Mouse (Mus musculus): ENCODE measurements at regions not wholly inside any gene's neighbourhood (a gene's known extent, or its start where the extent isn't known, plus 50 kb on each side); places are given as distances from the start of the nearest gene placed in this dataset.

GRCm38 (mm10) chr2:93112320-93112719, 66.4 kb upstream of the Prdm11 start:
- H3K4me1 ChIP-seq (ENCODE audit: control insufficient read depth in 2 of 2, insufficient read depth in 2 of 2, low read length in 2 of 2, poor library complexity in 1 of 2) = peaks cover 0 to 9% of the 10 kb centered on the region in 2 experiments; a peak in 2 of 4 replicates
- no peak overlapping the region for H3K27ac ChIP-seq (ENCODE audit: insufficient read depth, low read depth, low read length, poor library complexity, severe bottlenecking)
- in situ Hi-C loops (cut with MboI; ENCODE audit: low sequenced_read_pairs in 2 of 2, unreplicated experiment in 2 of 2) = no loop called here
- H3K9me3 ChIP-seq (ENCODE audit: control insufficient read depth, insufficient read depth, low read depth, low read length) = no peaks in the 10 kb centered on the region
- no peak overlapping the region for H3K9ac ChIP-seq (ENCODE audit: insufficient read depth, low read depth, low read length, poor library complexity, severe bottlenecking)
- no peak overlapping the region for H3K4me3 ChIP-seq (ENCODE audit: insufficient read depth in 1 of 2, low read depth in 1 of 2, low read length in 2 of 2, poor library complexity in 1 of 2, severe bottlenecking in 1 of 2)
- DNase-seq (ENCODE audit: low read depth, low spot score) = no peak
- TF ChIP-seq CHD2 (IDR thresholded peaks at IDR 0.05; ENCODE audit: low read depth, low read length) = no peak
- no peak for TF ChIP-seq ZC3H11A (IDR thresholded peaks at IDR 0.05; ENCODE audit: borderline replicate concordance, low read depth, low read length)
- TF ChIP-seq HCFC1 (IDR thresholded peaks at IDR 0.05; ENCODE audit: borderline replicate concordance, insufficient read depth, low read length) = no peak
- TF ChIP-seq ZNF384 (IDR thresholded peaks at IDR 0.05; ENCODE audit: low read depth, low read length) = no peak
- no peak for TF ChIP-seq MAFK (IDR thresholded peaks at IDR 0.05; ENCODE audit: insufficient read depth, low read depth, low read length)
- no peaks in the 10 kb centered on the region for H3K36me3 ChIP-seq (ENCODE audit: control insufficient read depth, insufficient read depth, low read length, poor library complexity, severe bottlenecking)

DNA sequence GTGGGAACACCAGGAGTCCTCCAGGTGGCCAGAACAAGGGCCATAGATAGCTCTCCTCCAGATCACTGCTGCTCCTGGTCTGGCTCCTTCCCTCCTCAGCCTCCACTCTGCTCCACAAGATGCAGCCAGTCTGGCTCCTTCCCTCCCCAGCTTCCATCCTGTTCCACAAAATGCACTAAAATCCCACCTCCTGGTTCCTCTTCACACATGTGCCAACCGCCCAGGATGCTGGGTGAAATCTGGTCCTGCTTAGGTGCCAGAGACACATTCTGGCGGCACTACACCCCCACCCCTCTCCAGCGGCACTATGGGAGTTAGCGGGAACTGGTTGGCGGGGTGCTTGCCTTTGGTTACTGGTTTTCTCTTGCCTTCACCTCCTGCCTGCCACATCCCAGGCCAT, 64.9 kb upstream of the Prdm11 start:
- DNase-seq (ENCODE audit: low read depth, low spot score) = no peak
- H3K4me3 ChIP-seq (ENCODE audit: insufficient read depth in 1 of 2, low read depth in 1 of 2, low read length in 2 of 2, poor library complexity in 1 of 2, severe bottlenecking in 1 of 2) = peak overlapping the region; percentile 48 to 59; a peak in 3 of 4 replicates

GRCm38 (mm10) chr2:93106581-93106980, 60.6 kb upstream of the Prdm11 start:
- in situ Hi-C loops (cut with MboI; ENCODE audit: low sequenced_read_pairs in 2 of 2, unreplicated experiment in 2 of 2) = no loop called here
- no peak for TF ChIP-seq HCFC1 (IDR thresholded peaks at IDR 0.05; ENCODE audit: borderline replicate concordance, insufficient read depth, low read length)
- no peak for TF ChIP-seq ZC3H11A (IDR thresholded peaks at IDR 0.05; ENCODE audit: borderline replicate concordance, low read depth, low read length)
- no peak for TF ChIP-seq CHD2 (IDR thresholded peaks at IDR 0.05; ENCODE audit: low read depth, low read length)
- TF ChIP-seq ZNF384 (IDR thresholded peaks at IDR 0.05; ENCODE audit: low read depth, low read length) = no peak
- no peak for TF ChIP-seq MAFK (IDR thresholded peaks at IDR 0.05; ENCODE audit: insufficient read depth, low read depth, low read length)
- Histone ChIP-seq H3K36me3 (ENCODE audit: control insufficient read depth, insufficient read depth, low read length, poor library complexity, severe bottlenecking) (no peaks in the 10 kb centered on the region), H3K4me3 (ENCODE audit: insufficient read depth in 1 of 2, low read depth in 1 of 2, low read length in 2 of 2, poor library complexity in 1 of 2, severe bottlenecking in 1 of 2) (no peak overlapping the region), H3K27ac (ENCODE audit: insufficient read depth, low read depth, low read length, poor library complexity, severe bottlenecking) (no peak overlapping the region), H3K4me1 (ENCODE audit: control insufficient read depth in 2 of 2, insufficient read depth in 2 of 2, low read length in 2 of 2, poor library complexity in 1 of 2) (no peaks in the 10 kb centered on the region), H3K9ac (ENCODE audit: insufficient read depth, low read depth, low read length, poor library complexity, severe bottlenecking) (no peak overlapping the region), H3K9me3 (ENCODE audit: control insufficient read depth, insufficient read depth, low read depth, low read length) (no peaks in the 10 kb centered on the region)
- no peak for DNase-seq (ENCODE audit: low read depth, low spot score)

More for the DNA sequence above, 64.9 kb upstream of the Prdm11 start:
- Histone ChIP-seq H3K9me3 (ENCODE audit: control insufficient read depth, insufficient read depth, low read depth, low read length) (no peaks in the 10 kb centered on the region), H3K9ac (ENCODE audit: insufficient read depth, low read depth, low read length, poor library complexity, severe bottlenecking) (peak overlapping the region; percentile 50; the same call in 1 of the 2 replicates), H3K36me3 (ENCODE audit: control insufficient read depth, insufficient read depth, low read length, poor library complexity, severe bottlenecking) (no peaks in the 10 kb centered on the region), H3K27ac (ENCODE audit: insufficient read depth, low read depth, low read length, poor library complexity, severe bottlenecking) (no peak overlapping the region), H3K4me1 (ENCODE audit: control insufficient read depth in 2 of 2, insufficient read depth in 2 of 2, low read length in 2 of 2, poor library complexity in 1 of 2) (peaks cover 0 to 9% of the 10 kb centered on the region in 2 experiments; a peak in 2 of 4 replicates)
- TF ChIP-seq MAFK (IDR thresholded peaks at IDR 0.05; ENCODE audit: insufficient read depth, low read depth, low read length) = no peak
- TF ChIP-seq ZC3H11A (IDR thresholded peaks at IDR 0.05; ENCODE audit: borderline replicate concordance, low read depth, low read length) = no peak
- no peak for TF ChIP-seq HCFC1 (IDR thresholded peaks at IDR 0.05; ENCODE audit: borderline replicate concordance, insufficient read depth, low read length)
- TF ChIP-seq ZNF384 (IDR thresholded peaks at IDR 0.05; ENCODE audit: low read depth, low read length) = no peak
- no peak for TF ChIP-seq CHD2 (IDR thresholded peaks at IDR 0.05; ENCODE audit: low read depth, low read length)
- in situ Hi-C loops (cut with MboI; ENCODE audit: low sequenced_read_pairs in 2 of 2, unreplicated experiment in 2 of 2) = no loop called here

GRCm38 (mm10) chr2:93101991-93102390, 56.0 kb upstream of the Prdm11 start:
- no peak overlapping the region for H3K9ac ChIP-seq (ENCODE audit: insufficient read depth, low read depth, low read length, poor library complexity, severe bottlenecking)
- H3K4me1 ChIP-seq (ENCODE audit: control insufficient read depth in 2 of 2, insufficient read depth in 2 of 2, low read length in 2 of 2, poor library complexity in 1 of 2) = no peaks in the 10 kb centered on the region
- no peaks in the 10 kb centered on the region for H3K36me3 ChIP-seq (ENCODE audit: control insufficient read depth, insufficient read depth, low read length, poor library complexity, severe bottlenecking)
- TF ChIP-seq ZNF384 (IDR thresholded peaks at IDR 0.05; ENCODE audit: low read depth, low read length) (no peak), ZC3H11A (IDR thresholded peaks at IDR 0.05; ENCODE audit: borderline replicate concordance, low read depth, low read length) (no peak), MAFK (IDR thresholded peaks at IDR 0.05; ENCODE audit: insufficient read depth, low read depth, low read length) (no peak), CHD2 (IDR thresholded peaks at IDR 0.05; ENCODE audit: low read depth, low read length) (no peak)
- no peak overlapping the region for H3K27ac ChIP-seq (ENCODE audit: insufficient read depth, low read depth, low read length, poor library complexity, severe bottlenecking)
- in situ Hi-C loops (cut with MboI; ENCODE audit: low sequenced_read_pairs in 2 of 2, unreplicated experiment in 2 of 2) = no loop called here
- no peak for DNase-seq (ENCODE audit: low read depth, low spot score)
- H3K9me3 ChIP-seq (ENCODE audit: control insufficient read depth, insufficient read depth, low read depth, low read length) = no peaks in the 10 kb centered on the region
- no peak overlapping the region for H3K4me3 ChIP-seq (ENCODE audit: insufficient read depth in 1 of 2, low read depth in 1 of 2, low read length in 2 of 2, poor library complexity in 1 of 2, severe bottlenecking in 1 of 2)

GRCm38 (mm10) chr2:93099780-93100179, 53.8 kb upstream of the Prdm11 start:
- Histone ChIP-seq H3K9me3 (ENCODE audit: control insufficient read depth, insufficient read depth, low read depth, low read length) (no peaks in the 10 kb centered on the region), H3K27ac (ENCODE audit: insufficient read depth, low read depth, low read length, poor library complexity, severe bottlenecking) (no peak overlapping the region), H3K9ac (ENCODE audit: insufficient read depth, low read depth, low read length, poor library complexity, severe bottlenecking) (no peak overlapping the region), H3K4me3 (ENCODE audit: insufficient read depth in 1 of 2, low read depth in 1 of 2, low read length in 2 of 2, poor library complexity in 1 of 2, severe bottlenecking in 1 of 2) (no peak overlapping the region), H3K4me1 (ENCODE audit: control insufficient read depth in 2 of 2, insufficient read depth in 2 of 2, low read length in 2 of 2, poor library complexity in 1 of 2) (no peaks in the 10 kb centered on the region), H3K36me3 (ENCODE audit: control insufficient read depth, insufficient read depth, low read length, poor library complexity, severe bottlenecking) (no peaks in the 10 kb centered on the region)
- in situ Hi-C loops (cut with MboI; ENCODE audit: low sequenced_read_pairs in 2 of 2, unreplicated experiment in 2 of 2) = no loop called here
- TF ChIP-seq HCFC1 (IDR thresholded peaks at IDR 0.05; ENCODE audit: borderline replicate concordance, insufficient read depth, low read length) (no peak), CHD2 (IDR thresholded peaks at IDR 0.05; ENCODE audit: low read depth, low read length) (no peak), MAFK (IDR thresholded peaks at IDR 0.05; ENCODE audit: insufficient read depth, low read depth, low read length) (no peak), ZNF384 (IDR thresholded peaks at IDR 0.05; ENCODE audit: low read depth, low read length) (no peak), ZC3H11A (IDR thresholded peaks at IDR 0.05; ENCODE audit: borderline replicate concordance, low read depth, low read length) (no peak)
- no peak for DNase-seq (ENCODE audit: low read depth, low spot score)
